19 mouse cellular contexts compared by ENCODE assay signal in genomic region chr16:52104608-52105007, GRCm38 (mm10).
"Had no signal": no experiment of that assay in that cellular context is flagged by ENCODE, and none has a peak within 500 bp of the region (broad histone marks: within the 10 kb centered on the region; RNA-seq: fewer than 3 reads in every experiment).

No protein-coding gene starts in this region.

- H3K4me3 ChIP-seq: heart, embryonic 10.5 days; heart, embryonic 12.5 days; hindbrain, embryonic 13.5 days; hindbrain, embryonic 15.5 days; limb, embryonic 13.5 days; limb, embryonic 15.5 days; liver, embryonic 12.5 days had no signal

- H3K4me2 ChIP-seq: heart, embryonic 12.5 days; hindbrain, embryonic 13.5 days; hindbrain, embryonic 15.5 days; limb, embryonic 13.5 days; limb, embryonic 15.5 days; liver, embryonic 12.5 days had no signal

- H3K36me3 ChIP-seq: heart, embryonic 12.5 days; hindbrain, embryonic 13.5 days; hindbrain, embryonic 15.5 days; limb, embryonic 13.5 days; limb, embryonic 15.5 days had no signal

- DNase-seq: gastrocnemius, postnatal 14 days; gastrocnemius, postnatal 36 days; heart, adult 18-20 months; heart, postnatal 10 days; kidney, adult 18-20 months; kidney, postnatal 36 days; layer of hippocampus, adult 9-11 months; layer of hippocampus, postnatal 36 days; left cerebral cortex, postnatal 4 days had no signal

- H3K4me1 ChIP-seq: hindbrain, embryonic 15.5 days; limb, embryonic 15.5 days; liver, embryonic 12.5 days had no signal

- ATAC-seq: hindbrain, postnatal 0 days; intestine, embryonic 16.5 days; liver, embryonic 12.5 days had no signal

- H3K9ac ChIP-seq: heart, embryonic 12.5 days; hindbrain, embryonic 13.5 days; hindbrain, embryonic 15.5 days; limb, embryonic 13.5 days; limb, embryonic 15.5 days; liver, embryonic 12.5 days; liver, embryonic 14.5 days had no signal

- H3K27me3 ChIP-seq: heart, embryonic 12.5 days; hindbrain, embryonic 13.5 days; hindbrain, embryonic 15.5 days; limb, embryonic 13.5 days; limb, embryonic 15.5 days; liver, embryonic 12.5 days had no signal

- H3K9me3 ChIP-seq: heart, embryonic 10.5 days; heart, embryonic 12.5 days; hindbrain, embryonic 13.5 days; hindbrain, embryonic 15.5 days; limb, embryonic 13.5 days; limb, embryonic 15.5 days; liver, embryonic 12.5 days had no signal

- H3K27ac ChIP-seq: heart, embryonic 10.5 days; hindbrain, embryonic 13.5 days; hindbrain, embryonic 15.5 days; hindbrain, postnatal 0 days; limb, embryonic 13.5 days; limb, embryonic 15.5 days; liver, embryonic 12.5 days; liver, embryonic 14.5 days had no signal
